Mouse (Mus musculus) brown adipose tissue, adult 24 weeks (tissue): Measurements from ENCODE around the gene Gpr18. TPM values are rescaled to one million over a fixed set of nuclear protein-coding genes. Genes with fewer than 3 reads are reported as not detected.
"Not testable (repeated sequence)": the region's sequence is repeated elsewhere in the genome, so short reads cannot be mapped to it uniquely, and the experiment has no call there.

Experiments used
- H3K27ac ChIP-seq: fragments of 200-500 bp; replicated peaks from 2 replicates; pipeline ENCODE4 v1.5.1; 2012; ENCODE audit warnings: low read depth, mild to moderate bottlenecking, low read length
- H3K4me1 ChIP-seq: fragments of 200-500 bp; 2 replicates; pipeline ENCODE4 v1.6.1; 2012; ENCODE audit warnings: low read length, mixed read lengths; ENCODE audit not compliant: control insufficient read depth, insufficient read depth, insufficient read length
- H3K4me3 ChIP-seq: fragments of 200-500 bp; 2 replicates; pipeline ENCODE4 v1.5.1; 2012; ENCODE audit warnings: low read depth, mild to moderate bottlenecking, low read length, moderate library complexity; ENCODE audit not compliant: insufficient read depth
- polyA plus RNA-seq: library from polyadenylated mRNA; stranded (reverse); fragments of >200 nt; gene quantifications from 2 replicates; pipeline ENCODE4 v1.2.4, GENCODE M21; 2012; ENCODE audit not compliant: missing spikeins, insufficient read depth, insufficient read length

Gpr18 gene
- polyA plus RNA-seq, 1 experiment: not detected

DNA sequence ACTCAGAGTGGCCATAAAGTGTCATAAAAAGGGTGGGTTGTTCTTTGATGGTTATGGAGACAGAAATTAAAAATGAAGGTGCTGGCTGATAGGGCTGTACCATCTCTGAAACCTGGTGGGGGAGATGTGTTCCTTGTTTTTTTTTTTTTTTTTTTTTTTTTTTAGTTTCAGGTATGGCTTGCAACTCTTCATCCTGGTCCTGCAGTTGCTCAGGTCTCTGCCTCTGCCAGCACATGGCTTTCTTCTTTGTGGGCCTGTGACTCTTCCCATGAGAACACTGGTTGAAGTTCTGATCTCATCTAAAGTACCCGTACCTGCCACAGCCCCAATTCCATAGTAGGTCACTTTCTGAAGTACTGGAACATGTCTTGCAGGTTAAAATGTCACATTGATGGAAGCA is 42.8 kb downstream of the Gpr18 start:
- H3K27ac ChIP-seq: no peak overlapping the region
- H3K4me1 ChIP-seq: no peaks in the 10 kb centered on the region
- no peak overlapping the region for H3K4me3 ChIP-seq

DNA sequence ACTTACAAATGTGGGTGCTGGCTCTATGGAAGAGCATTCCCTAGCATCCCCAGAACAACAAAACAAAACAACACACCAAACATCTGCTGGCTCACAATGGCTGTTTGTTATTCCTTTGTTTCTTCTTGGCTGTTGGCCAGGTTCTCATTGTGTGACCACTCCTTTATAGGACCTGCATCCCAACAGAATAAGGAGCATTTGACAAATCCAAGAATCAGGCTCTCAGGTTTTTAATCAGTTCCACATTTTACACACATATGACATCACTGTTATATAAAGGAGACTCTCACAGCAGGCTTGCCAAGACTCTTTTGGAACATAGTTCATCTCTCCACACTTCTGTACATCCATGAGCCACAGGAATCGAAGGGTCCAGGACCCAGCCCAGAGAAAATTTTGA is 46.5 kb downstream of the Gpr18 start:
- no peak overlapping the region for H3K4me3 ChIP-seq
- H3K27ac ChIP-seq: no peak overlapping the region
- H3K4me1 ChIP-seq: no peaks in the 10 kb centered on the region

DNA sequence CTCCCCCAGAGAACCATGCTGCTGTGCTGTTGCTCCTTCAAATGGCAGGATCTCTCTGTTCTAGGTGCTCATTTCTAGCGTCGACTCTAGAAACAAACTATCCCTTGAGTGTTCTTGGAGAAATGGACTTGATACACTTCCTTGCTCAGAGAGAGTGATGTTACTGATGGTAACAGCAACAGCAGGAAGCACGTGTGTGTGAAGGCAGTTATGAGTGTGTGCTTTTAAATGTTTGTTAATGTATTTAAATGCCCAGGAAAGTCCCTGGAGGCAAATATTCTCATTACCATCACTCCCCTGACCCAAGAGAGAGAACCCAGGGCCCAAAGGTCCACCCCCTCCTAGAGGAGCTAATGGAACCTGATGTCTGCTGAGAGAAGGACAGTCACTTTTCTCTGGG is 49.0 kb downstream of the Gpr18 start:
- Histone ChIP-seq H3K27ac (no peak overlapping the region), H3K4me1 (no peaks in the 10 kb centered on the region), H3K4me3 (no peak overlapping the region)

DNA sequence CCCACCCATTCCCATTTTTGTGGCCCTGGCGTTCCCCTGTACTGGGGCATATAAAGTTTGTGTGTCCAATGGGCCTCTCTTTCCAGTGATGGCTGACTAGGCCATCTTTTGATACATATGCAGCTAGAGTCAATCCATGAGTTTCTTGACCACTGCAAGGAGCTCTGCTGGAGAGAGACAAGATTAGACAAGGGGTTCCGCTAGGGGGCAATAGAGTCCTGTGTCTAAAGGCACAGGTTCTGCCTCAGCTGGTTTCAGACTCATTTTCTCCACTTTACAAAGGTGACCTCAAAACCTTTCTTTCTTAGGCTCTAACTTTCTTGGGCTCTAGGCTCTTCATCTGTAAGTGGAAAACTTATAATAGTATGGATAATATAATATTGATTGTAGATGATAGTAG is 50.4 kb downstream of the Gpr18 start:
- H3K4me1 ChIP-seq, H3K27ac ChIP-seq, H3K4me3 ChIP-seq: not testable (repeated sequence)

Other genes starting within 250 kb of the Gpr18 start
- 9.4 and 15.4 TPM in 2 replicates for gene Dock9, start 117.9 kb downstream of the Gpr18 start, polyA plus RNA-seq
- 19.1 and 21.3 TPM in 2 replicates for gene Ubac2, start 37.2 kb downstream of the Gpr18 start, polyA plus RNA-seq
- 1.3 TPM in 2 replicates for gene Gpr183, start 49.4 kb upstream of the Gpr18 start, polyA plus RNA-seq
- gene Timm8a2, start 118.9 kb upstream of the Gpr18 start, polyA plus RNA-seq: not detected in 2 replicates
- 47.6 and 48.6 TPM in 2 replicates for gene Tm9sf2, start 191.3 kb upstream of the Gpr18 start, polyA plus RNA-seq